Mouse (Mus musculus): ENCODE results near the gene Ccdc73.

DNA sequence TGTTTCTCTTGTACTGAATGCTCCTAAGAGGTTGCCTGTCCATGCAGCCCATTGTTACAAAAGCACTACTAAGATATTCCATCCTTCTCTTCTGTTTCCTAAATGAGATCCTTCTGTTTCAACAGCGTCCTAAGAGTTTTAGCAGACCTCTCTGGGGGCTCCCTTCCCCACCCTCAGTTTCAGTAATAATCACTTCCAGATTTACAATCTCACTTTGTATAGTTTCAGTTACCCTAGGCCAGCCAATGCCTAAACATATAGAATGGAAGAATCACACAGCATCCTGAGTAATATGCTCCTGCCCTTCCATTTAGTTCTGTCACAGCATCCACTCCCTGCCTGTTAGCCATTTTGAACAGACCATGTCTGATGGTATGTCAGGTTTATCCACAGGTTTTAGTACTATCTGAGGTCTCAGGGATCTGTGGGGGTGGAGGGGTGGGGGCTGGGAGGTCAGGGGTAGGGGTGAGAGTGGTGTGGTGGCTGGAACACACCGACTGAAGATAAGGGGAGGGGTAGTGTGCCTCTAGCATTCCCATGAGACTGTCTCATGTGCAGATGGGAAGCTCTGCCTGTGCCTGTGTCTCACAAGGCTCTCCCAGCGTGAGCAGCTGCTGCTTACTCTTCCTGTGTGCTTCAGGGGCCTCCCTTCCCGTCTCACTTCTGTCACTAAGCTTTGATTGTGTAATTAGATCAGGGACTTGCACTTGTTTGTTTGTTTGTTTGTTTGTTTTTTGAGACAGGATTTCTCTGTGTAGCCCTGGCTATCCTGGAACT, 20.8 kb upstream of the Ccdc73 start:
- TF ChIP-seq EP300 (IDR thresholded peaks at IDR 0.05; ENCODE audit: low read depth) (no peak), CTCF (IDR thresholded peaks at IDR 0.05; ENCODE audit: low read depth) (no peak)

Data from heart, postnatal 0 days (tissue).